Mouse (Mus musculus): ENCODE results near the gene Wrnip1.

DNA sequence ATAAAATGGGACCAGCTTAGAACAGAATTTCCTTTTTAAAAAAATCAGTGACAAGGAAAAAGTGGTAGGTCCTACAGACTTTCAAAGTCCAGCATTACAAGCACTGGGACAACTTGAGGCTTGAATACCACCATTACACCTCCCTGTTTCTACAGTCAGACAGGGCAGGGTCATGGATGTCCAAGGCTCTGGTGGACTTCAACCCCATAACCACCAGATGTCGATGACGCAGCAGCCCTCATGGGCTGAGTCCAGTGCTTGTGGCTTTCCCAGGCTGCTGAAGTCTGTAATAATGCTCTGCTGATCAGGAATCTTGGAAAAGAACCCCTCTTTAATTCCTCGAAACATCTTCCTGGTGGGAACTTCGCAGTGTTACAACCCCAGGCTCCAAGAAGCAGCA, 50.7 kb downstream of the Wrnip1 start:
- TF ChIP-seq CTCF (IDR thresholded peaks at IDR 0.05; ENCODE audit: low read depth): no peak
- TF ChIP-seq EP300 (IDR thresholded peaks at IDR 0.05; ENCODE audit: low read depth): no peak

Data from heart, postnatal 0 days (tissue).